Mouse (Mus musculus) R1 (cell line): ENCODE data around the gene Zbtb22.

Experiments used
- DNase-seq: peaks from one replicate; pipeline ENCODE4 v3.0.0-alpha.2; 2018; ENCODE audit warnings: low read depth, low spot score

Gene Zbtb22

GRCm38 (mm10) chr17:33920282-33921097 lies 4.8 kb downstream of the Zbtb22 start:
- DNase-seq: peak; percentile 90

GRCm38 (mm10) chr17:33921361-33921760 lies 5.7 kb downstream of the Zbtb22 start:
- DNase-seq: no peak

GRCm38 (mm10) chr17:33924577-33925283 lies 9.0 kb downstream of the Zbtb22 start:
- DNase-seq: peak; percentile 86

- peak; percentile 81 for DNase-seq
Measured at GRCm38 (mm10) chr17:33925406-33926116, 9.9 kb downstream of the Zbtb22 start.

- peak; percentile 70 for DNase-seq
Measured at GRCm38 (mm10) chr17:33926207-33926932, 10.7 kb downstream of the Zbtb22 start.

GRCm38 (mm10) chr17:33928251-33928947 lies 12.7 kb downstream of the Zbtb22 start:
- no peak for DNase-seq

- DNase-seq: peak; percentile 94
Measured at GRCm38 (mm10) chr17:33929371-33930279, 13.9 kb downstream of the Zbtb22 start, which contains the start of gene Rgl2. Gene Rgl2, plus strand, starts transcription at chr17:33929543.

- DNase-seq: peak; percentile 96
Measured at GRCm38 (mm10) chr17:33930280-33931158, 14.8 kb downstream of the Zbtb22 start.

GRCm38 (mm10) chr17:33931159-33931866 lies 15.6 kb downstream of the Zbtb22 start:
- no peak for DNase-seq

- DNase-seq: no peak
Measured at GRCm38 (mm10) chr17:33931947-33932346, 16.2 kb downstream of the Zbtb22 start.

GRCm38 (mm10) chr17:33932448-33932847 lies 16.7 kb downstream of the Zbtb22 start:
- no peak for DNase-seq

- no peak for DNase-seq
Measured at GRCm38 (mm10) chr17:33932970-33933369, 17.3 kb downstream of the Zbtb22 start.

- DNase-seq: no peak
Measured at GRCm38 (mm10) chr17:33935422-33936055, 19.8 kb downstream of the Zbtb22 start.

GRCm38 (mm10) chr17:33936993-33937392 lies 21.3 kb downstream of the Zbtb22 start:
- no peak for DNase-seq

- peak; percentile 61 for DNase-seq
Measured at GRCm38 (mm10) chr17:33938783-33939182, 23.1 kb downstream of the Zbtb22 start.

- DNase-seq: peak; percentile 96
Measured at GRCm38 (mm10) chr17:33940206-33940805, 24.6 kb downstream of the Zbtb22 start, which contains the start of the genes Pfdn6 and Wdr46. Gene Pfdn6, minus strand, starts transcription at chr17:33940343. Gene Wdr46, plus strand, starts transcription at chr17:33940660.

- DNase-seq: peak; percentile 67
Measured at GRCm38 (mm10) chr17:33940981-33941380, 25.3 kb downstream of the Zbtb22 start.
